Mouse (Mus musculus) MN1 (cell line): ENCODE measurements around the gene Rpl3l.

ENCODE experiments used
- DNase-seq: peaks from one replicate; pipeline ENCODE4 v3.0.0-alpha.2; 2016; ENCODE audit warnings: low spot score

Gene Rpl3l

DNA sequence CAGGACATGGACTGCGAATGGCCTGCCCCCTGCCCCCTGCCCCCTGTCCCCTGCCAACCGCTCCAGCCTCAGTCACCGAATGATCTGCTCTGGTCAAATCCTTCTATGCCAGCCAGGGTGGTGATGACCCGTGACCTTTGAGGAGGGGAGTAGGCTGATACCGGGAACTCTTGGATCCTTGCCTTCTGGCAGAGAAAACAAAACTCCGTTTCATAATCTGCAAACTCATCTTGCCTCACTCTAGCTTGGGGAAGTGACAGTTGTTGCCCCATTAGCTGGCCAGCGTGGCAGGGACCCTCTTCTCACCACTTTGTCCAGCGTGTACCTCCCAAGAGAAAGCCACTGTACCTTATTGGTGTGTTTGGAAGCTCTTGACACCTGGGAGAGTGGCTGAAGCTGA is 14.7 kb downstream of the Rpl3l start:
- DNase-seq, result no peak

DNA sequence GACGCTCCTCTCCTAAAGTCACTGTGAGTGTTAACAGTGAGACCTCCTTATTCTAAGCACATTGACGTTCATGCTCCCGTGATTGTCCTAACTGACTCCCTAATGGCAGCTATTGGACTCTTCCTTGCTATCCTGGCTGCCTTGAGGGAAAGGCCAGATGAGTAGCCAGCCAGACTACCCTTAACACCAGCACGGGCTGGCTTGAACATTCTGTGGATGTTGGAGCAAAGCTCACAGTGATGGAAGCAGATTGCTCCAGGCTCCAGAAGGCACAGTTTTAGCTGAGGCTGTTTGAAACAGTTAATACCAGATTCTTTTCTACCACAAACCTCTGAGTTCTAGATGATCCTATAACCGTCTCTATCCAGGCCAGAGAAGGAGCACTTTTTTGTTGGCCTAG is 16.3 kb downstream of the Rpl3l start:
- no peak for DNase-seq

DNA sequence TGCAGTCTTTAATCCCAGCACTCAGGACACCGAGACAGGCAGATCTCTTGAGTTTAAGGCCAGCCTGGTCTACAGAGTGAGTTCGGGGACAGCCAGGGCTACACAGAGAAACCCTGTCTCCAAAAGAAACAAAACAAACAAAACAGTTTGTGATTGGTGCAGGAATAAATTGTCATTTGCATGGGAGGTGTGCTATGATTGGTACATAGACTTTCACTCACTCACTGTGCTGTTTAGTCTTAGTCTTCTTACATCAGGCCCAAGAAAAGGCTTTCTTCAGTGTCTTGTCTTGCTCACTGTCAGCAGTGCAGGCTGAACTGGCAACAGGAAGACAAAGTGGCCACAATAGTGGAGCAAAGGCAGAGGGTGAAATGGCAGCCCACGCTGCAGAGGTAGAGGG is 16.8 kb downstream of the Rpl3l start:
- no peak for DNase-seq

DNA sequence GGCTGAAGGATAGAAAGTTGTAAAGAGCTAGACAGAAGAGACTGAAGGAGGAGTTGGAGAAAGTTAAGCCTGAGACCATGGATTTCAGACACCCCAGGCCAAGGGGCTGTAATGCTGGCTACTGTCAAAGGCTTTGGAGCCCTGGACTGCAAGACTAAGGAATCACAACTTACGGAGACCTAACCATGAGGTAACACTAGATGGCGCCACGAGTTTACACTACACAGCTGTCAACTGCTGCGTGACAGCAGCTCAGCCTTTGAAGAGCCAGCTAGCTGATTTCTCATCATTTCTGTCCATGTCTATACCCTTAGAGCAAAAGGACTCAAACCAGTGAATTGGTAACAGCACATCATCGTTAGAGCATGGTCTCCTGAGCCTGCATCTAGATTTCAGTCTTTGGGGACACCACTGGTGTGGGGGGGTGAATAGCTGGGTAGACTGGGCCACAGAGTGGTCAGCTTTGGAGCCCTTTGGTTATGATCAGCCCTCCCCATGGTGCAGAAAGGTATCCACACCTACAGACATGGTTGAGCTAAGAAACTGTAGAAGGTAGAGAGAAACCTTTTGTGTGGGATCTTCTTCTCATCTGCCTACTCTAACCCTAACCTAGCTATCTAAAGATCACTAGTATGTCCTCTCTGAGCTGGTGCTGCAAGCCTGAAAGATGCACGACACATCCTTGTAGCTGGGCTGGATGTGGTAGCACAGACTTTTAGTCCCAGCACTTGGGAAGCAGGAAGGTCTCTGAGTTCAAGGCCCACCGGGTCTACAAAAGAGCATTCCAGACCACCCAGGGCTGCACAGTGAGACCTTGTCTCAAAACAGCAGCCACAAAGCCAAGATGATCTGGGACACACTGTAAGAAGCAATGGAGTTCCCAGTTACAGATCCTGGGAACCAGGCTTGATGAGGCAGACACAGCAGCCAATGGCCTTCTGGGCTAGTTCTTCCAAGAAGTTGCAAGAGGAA is 18.2 kb downstream of the Rpl3l start:
- DNase-seq, result peak; percentile 94

DNA sequence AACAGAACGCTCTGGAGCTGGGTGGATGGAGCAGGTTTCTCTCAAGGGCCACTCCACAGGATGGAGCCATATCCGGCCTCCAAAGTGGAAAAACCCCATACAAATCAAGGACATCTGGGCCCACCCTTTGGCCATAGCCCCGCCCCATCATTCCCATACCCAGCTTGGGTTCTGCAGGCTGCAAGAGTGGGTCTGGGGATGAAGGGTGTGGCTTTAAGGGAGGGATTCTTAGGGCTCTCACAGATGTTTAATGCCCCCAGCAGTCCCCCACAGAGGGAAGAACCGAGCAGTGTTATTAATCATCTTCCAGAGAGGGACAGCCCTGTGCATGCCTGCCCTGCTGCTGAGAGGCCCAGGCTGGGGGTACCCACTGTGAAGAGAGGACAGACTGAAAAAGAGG is 19.4 kb downstream of the Rpl3l start:
- DNase-seq, result no peak

DNA sequence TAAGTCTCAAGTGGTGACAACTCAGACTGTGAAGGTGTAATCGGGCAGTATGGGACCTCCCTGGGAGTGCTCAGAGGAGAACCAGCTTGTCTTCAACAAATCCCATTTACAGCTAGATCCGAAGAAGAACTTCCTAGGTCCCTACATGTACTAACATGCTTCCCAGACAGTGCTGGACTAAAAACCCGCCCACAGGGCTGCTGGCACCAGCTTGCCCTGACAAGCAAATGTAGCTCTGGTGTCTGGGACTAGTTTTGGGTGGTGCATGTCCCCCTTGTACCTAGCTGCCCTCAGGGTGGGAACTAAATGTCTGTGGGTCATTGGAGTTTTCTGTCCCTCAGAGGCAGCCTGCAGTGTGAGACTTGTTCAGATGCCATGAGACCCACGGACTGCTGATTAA is 23.9 kb downstream of the Rpl3l start:
- DNase-seq, result no peak

DNA sequence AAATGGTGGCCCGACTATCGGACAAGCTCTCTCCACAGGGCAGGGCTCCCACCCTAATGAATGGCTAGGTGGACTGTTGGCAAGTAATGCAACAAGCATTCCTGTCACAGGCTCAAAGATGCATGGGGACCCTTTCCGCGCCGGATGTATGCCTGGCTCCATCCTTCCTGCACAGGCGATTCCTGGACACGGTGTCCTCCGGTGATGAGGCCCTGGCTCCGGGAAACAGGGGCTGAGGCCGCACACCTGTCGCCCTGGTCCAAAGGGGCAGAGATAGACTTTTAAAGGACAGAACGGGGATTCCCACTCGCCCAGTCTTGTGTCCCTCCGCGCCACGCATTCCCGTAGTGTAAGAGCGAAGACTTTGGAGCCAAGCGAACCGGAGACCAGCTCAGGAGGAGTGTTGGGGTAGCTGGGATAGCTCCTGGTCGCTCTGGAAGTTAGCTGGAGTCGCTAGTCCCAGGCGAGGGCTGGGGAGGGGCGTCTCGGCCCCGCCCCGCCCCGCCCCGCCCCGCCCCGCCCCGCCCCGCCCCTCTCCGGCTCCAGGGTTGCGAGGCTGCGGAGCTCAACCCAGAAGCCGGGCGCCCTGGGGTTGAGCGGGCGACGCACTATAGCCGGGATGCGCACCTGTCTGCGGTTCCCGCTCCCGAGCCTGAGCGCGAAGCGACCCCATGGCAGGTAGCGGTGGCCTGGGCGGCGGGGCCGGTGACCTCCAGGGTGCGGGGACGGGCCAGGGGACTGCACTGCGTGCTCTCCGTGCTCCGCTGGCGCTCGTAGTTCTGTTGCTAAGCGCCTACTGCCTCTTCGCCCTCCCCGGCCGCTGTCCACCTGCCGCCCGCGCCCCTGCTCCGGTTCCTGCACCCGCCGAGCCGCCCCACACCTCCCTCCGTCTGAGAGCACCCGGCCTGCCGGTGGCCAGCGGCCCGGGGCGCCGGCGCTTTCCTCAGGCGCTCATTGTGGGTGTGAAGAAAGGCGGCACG is 25.1 kb downstream of the Rpl3l start, which contains the start of gene Hs3st6:
Gene Hs3st6 (plus strand): TSS at position 574 of the 980 bp plus-strand sequence.
- DNase-seq, result peak; percentile 72

DNA sequence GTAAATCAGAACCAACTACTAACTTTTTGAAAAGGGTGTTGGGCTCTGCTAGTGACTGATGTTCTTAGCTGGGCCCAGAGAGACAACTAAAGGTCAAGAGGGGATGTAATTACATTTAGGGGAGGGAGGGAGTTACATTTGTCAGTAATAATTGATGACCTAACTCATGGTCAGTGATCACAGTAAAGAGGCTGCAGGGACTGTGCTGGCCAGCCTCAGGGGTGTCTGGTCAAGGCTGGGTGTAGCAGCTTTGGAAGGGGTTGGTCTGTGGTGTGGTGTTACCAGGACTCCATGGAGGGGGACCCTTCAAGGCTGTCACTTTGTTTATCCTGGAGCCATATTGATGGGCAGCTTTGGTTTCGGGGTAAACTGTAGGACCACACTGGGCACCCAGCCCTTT is 29.8 kb downstream of the Rpl3l start:
- no peak for DNase-seq

DNA sequence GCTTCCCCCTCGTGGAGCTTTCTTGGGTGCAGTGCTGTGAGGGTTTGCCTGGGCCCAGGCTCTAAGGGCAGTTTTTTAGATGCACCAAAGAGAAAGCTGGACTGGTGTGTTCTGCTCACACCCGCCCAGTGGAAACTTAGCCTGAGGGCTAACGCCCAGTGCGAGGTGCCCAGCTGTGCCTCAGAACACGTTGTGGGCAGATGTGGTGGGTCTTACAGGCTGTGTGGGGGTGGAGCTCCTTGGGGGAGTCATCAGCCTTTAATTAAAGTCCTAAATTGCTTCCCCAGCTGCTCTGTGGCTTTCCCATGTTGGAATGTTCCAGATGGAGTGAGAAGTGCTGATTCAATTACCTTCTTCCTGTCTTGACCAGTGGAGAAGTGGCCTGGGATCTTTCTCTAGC is 33.5 kb downstream of the Rpl3l start:
- DNase-seq, result peak; percentile 71

DNA sequence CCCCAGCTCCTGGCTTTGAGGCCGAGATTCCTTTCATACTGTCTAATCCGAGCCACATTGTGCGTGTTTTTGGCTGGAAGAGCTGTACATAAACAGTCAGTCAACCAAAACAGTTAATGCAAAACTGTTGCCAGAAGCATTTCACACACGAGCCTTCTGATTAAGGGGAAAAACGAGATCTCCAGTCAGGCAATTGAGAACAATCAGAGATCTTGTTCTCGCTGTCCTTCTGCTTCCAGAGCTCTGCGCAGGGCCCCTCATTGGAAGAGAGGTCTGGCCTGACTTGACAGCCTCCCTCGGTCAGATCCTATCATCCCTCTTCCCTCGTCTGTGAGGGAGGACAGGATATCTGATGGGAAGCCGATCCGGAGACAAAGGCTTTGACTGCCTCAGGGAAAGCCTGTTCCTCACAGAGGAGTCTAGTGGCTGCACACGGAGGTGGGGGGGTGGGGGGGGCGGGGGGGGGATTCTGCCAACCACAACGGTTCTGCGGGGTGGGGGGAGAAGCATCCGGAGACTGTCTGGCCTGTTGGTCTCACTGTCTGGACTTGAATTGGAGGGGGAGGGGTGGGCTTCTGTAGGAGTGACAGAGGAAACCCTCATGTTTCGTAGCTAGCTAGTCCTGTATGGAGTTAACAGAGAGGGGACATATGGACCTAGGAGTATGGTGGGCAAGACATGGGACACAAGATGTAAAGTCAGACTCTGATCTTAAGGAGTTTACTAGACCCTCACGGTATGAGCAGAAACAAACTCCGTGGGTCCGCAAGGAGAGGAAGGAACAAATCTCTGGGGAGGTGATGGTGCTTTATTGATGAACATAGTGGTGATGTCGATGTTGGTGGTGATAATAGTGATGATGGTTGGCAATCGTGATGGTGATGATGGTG is 37.6 kb downstream of the Rpl3l start:
- peak; percentile 74 for DNase-seq

DNA sequence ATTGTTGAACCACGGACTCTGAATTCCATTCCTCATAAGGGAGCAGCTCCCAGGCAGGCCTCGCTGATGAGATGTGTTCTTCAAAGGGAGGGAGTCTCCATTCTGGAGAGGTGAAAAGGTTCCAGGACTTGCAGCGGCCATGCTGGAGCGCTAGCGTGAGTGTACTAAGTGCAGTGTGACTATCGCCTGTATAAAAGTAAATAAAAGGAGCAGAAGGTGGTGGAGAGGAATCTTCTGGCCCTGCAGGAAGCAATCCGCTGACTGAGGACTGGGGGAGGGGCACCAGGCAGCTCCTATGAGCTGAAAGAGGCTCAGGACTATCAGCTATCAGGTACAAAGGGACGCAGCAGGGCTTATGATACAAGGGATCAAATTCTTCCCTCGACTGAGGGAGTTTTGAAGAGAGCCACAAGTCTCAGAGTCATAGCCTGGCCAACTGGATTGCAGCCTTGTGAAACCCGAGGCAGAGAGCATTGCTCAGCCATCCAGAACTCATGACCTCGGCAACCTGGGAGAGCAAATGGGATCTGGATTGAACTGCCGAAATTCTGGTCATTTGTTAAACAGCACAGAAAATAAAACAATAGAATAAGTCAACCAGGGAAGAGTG is 38.8 kb downstream of the Rpl3l start:
- DNase-seq, result no peak

DNA sequence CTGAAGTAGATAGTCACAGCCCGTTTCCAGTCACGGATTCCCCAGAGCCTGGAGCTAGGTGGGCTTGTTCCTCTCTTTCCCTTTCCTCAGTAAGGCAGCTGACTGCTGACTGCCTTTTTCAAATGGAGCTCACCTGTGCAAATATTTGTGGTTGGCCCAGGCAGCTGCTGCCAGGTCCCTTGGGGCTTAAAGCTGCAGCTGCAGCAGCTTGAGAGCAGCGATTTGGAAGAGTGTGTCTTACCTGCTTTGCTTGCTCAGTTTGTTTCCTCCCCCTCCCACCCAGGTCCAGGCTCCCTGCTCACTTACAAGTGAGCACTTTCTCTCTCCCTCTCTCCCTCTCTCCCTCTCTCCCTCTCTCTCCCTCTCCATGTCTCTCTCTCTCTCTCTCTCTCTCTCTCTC is 41.5 kb downstream of the Rpl3l start:
- DNase-seq, result no peak

DNA sequence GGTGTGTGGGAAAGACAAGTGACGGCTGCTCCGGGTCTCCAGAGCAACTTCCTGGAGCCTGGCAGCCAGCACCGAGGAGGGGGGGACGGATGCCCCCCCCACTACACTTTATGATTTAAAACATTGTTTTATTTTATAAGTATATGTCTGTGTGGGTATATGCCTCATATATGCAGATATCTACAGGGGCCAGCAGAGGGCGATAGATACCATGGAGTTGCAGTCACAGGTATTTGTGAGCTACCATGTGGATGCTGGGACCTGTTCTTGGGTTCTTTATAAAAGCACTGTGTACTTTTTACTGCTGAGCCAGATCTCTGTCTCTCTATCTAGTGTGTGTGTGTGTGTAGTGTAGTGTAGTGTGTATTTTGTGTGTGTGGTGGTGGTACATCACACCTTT is 45.6 kb downstream of the Rpl3l start:
- no peak for DNase-seq

DNA sequence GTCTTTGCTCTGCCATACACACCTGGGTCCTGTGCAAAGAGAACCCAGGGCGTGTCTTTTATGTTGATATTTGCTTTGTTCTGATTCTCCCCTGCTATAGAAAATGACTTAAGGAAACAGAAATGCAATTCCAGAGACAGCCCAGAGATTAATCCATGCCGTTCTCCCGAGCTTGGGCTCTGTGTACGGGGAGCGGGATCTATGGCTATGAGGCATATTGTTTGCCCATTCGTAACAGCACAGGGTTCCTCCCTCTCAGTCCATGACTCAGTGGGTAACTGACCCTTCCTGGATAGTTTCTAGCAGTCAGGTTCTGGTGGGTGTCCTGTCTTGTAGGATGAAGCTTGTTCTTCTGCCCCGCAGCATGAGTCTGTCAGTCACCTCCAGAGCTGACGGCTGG is 47.6 kb downstream of the Rpl3l start:
- no peak for DNase-seq

DNA sequence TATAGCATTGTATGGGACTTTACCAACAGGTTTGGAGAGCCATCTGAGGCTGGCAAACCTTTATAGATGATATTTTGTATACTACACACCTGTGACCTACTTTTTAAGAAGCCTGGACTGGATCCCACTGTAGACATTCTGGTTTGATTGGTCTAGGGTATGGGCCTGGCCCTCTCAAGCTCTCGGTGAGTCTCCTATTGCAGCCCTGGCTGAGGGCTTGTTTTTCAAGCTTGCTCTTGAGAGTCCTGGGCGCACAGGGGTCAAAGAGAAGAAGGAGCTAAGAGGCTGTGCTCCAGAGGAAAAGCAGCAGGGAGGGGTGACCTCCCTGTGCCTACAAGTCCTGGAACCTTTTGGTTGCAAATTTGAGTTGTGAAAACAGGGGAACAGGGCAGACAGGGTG is 49.5 kb downstream of the Rpl3l start:
- no peak for DNase-seq

DNA sequence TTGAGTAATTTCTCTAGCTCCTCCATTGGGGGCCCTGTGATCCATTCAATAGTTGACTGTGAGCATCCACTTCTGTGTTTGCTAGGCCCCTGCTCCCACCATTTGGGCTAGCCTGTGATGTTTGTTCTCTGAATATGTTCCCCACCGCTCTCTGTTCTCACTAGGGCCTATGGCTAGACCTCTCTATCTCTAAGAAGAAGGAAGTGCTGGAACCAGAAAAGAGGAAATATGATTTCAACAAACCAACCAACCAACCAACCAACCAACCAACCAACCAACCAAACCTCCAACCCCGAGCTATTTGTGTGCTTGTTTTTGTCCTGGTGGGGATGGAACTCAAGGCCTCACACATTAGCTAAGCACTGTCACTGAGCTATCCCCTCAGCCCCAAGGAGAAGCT is 53.2 kb downstream of the Rpl3l start:
- DNase-seq, result no peak
